Mouse (Mus musculus) 3134 (cell line): ENCODE measurements at regions not wholly inside any gene's neighbourhood (a gene's known extent, or its start where the extent isn't known, plus 50 kb on each side); places are given as distances from the start of the nearest gene placed in this dataset.

Source experiments
- DNase-seq: peaks from one replicate; pipeline ENCODE4 v3.0.0-alpha.2; 2011; ENCODE audit warnings: low spot score; ENCODE audit not compliant: insufficient read length; ENCODE audit errors: extremely low read depth

GRCm38 (mm10) chr16:42702676-42703075 lies 173.0 kb upstream of the Zbtb20 start:
- no peak for DNase-seq

- DNase-seq = no peak
These were observed 194.5 kb upstream of the Zbtb20 start for GRCm38 (mm10) chr16:42681196-42681595.

GRCm38 (mm10) chr16:42677211-42677610 lies 198.5 kb upstream of the Zbtb20 start:
- DNase-seq = no peak

GRCm38 (mm10) chr16:42676406-42677075 lies 199.1 kb upstream of the Zbtb20 start:
- no peak for DNase-seq

- peak; percentile 10 for DNase-seq
These were observed 200.7 kb upstream of the Zbtb20 start for GRCm38 (mm10) chr16:42675031-42675430.

GRCm38 (mm10) chr16:42666601-42667000 lies 209.1 kb upstream of the Zbtb20 start:
- DNase-seq = no peak

- no peak for DNase-seq
These were observed 223.6 kb upstream of the Zbtb20 start for GRCm38 (mm10) chr16:42651904-42652732.

GRCm38 (mm10) chr16:42649767-42650166 lies 225.9 kb upstream of the Zbtb20 start:
- no peak for DNase-seq

GRCm38 (mm10) chr16:42648531-42649142 lies 227.0 kb upstream of the Zbtb20 start:
- peak; percentile 23 for DNase-seq

GRCm38 (mm10) chr16:42647762-42648161 lies 227.9 kb upstream of the Zbtb20 start:
- DNase-seq = no peak

GRCm38 (mm10) chr16:42635766-42636165 lies 239.9 kb upstream of the Zbtb20 start:
- DNase-seq = no peak

- DNase-seq = no peak
These were observed 248.0 kb upstream of the Zbtb20 start for GRCm38 (mm10) chr16:42627675-42628074.

- DNase-seq = no peak
These were observed 259.8 kb upstream of the Zbtb20 start for GRCm38 (mm10) chr16:42615920-42616319.

- no peak for DNase-seq
These were observed 263.7 kb upstream of the Zbtb20 start for GRCm38 (mm10) chr16:42612011-42612410.

GRCm38 (mm10) chr16:42608336-42608735 lies 267.3 kb upstream of the Zbtb20 start:
- no peak for DNase-seq

GRCm38 (mm10) chr16:42592321-42592720 lies 251.9 kb upstream of the Gap43 start:
- DNase-seq = peak; percentile 39

GRCm38 (mm10) chr16:42591530-42591929 lies 251.1 kb upstream of the Gap43 start:
- no peak for DNase-seq

GRCm38 (mm10) chr16:42586196-42586595 lies 245.7 kb upstream of the Gap43 start:
- peak; percentile 50 for DNase-seq

- no peak for DNase-seq
These were observed 235.1 kb upstream of the Gap43 start for GRCm38 (mm10) chr16:42575517-42575946.

- no peak for DNase-seq
These were observed 234.5 kb upstream of the Gap43 start for GRCm38 (mm10) chr16:42574978-42575377.

GRCm38 (mm10) chr16:42570246-42570996 lies 230.0 kb upstream of the Gap43 start:
- no peak for DNase-seq
